Mouse (Mus musculus) ES-Bruce4 (cell line): ENCODE results near the gene Lkaaear1. TPM values are rescaled to one million over a fixed set of nuclear protein-coding genes. Genes with fewer than 3 reads are reported as not detected.

Source experiments
- H3K27ac ChIP-seq: 2 replicates; pipeline ENCODE4 v1.5.1; 2012; ENCODE audit warnings: low read length, inconsistent platforms; ENCODE audit not compliant: insufficient read depth
- H3K27me3 ChIP-seq: 2 replicates; pipeline ENCODE4 v1.6.1; 2012; ENCODE audit warnings: mild to moderate bottlenecking, low read length, inconsistent platforms; ENCODE audit not compliant: control insufficient read depth, poor library complexity, insufficient read depth, severe bottlenecking
- H3K36me3 ChIP-seq: 2 replicates; pipeline ENCODE4 v1.6.1; 2012; ENCODE audit warnings: inconsistent platforms, mild to moderate bottlenecking, low read length, moderate library complexity; ENCODE audit not compliant: control insufficient read depth, poor library complexity, insufficient read depth, severe bottlenecking
- H3K4me1 ChIP-seq: one replicate; pipeline ENCODE4 v1.8.1; 2011; ENCODE audit warnings: low read length; ENCODE audit not compliant: control insufficient read depth, insufficient read depth
- H3K4me3 ChIP-seq: 2 replicates; pipeline ENCODE4 v1.5.1; 2011; ENCODE audit warnings: low read depth, mild to moderate bottlenecking, low read length
- H3K9ac ChIP-seq: 2 replicates; pipeline ENCODE4 v1.6.1; 2012; ENCODE audit warnings: low read depth, mild to moderate bottlenecking, inconsistent platforms; ENCODE audit not compliant: poor library complexity, severe bottlenecking
- H3K9me3 ChIP-seq: replicated peaks from 2 replicates; pipeline ENCODE4 v1.6.1; 2012; ENCODE audit warnings: mild to moderate bottlenecking, low read length, inconsistent platforms; ENCODE audit not compliant: control insufficient read depth, poor library complexity, insufficient read depth, severe bottlenecking
- CTCF ChIP-seq: IDR thresholded peaks from one replicate; pipeline ENCODE4 v1.8.1; 2011; ENCODE audit warnings: low read depth, low read length
- EP300 ChIP-seq: IDR thresholded peaks from 2 replicates; pipeline ENCODE4 v1.6.1; 2011; ENCODE audit warnings: low read depth, low read length; ENCODE audit not compliant: insufficient read depth
- POLR2A ChIP-seq: IDR thresholded peaks from one replicate; pipeline ENCODE4 v1.8.1; 2011; ENCODE audit warnings: low read length; ENCODE audit not compliant: insufficient read depth
- polyA plus RNA-seq: library from polyadenylated mRNA; stranded (reverse); fragments of >200 nt; gene quantifications from 2 replicates; pipeline ENCODE4 v1.2.4, GENCODE M21; 2011; ENCODE audit warnings: low read depth; ENCODE audit not compliant: missing spikeins, insufficient read depth, insufficient read length

Gene Lkaaear1
- polyA plus RNA-seq, 1 experiment, result not detected

DNA sequence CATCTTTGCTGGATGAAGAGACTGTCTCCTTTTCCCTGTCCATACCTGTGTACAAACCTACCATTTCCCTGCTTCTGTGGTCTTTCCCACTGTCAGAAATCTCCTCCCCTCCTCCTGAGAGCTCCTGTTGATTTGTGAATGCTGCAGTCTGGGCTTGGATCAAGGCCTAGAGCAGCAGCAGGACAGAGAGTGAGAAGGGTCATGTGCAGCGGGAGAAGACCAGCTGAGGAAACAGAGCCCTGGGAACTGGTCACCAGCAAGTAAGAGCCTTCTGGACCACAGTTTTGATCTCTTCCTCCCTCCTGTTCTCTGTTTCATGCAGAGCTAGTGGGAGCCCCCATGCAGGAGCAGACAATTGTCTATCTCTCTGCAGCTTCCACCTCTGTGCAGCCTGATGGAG is 2.5 kb downstream of the Lkaaear1 start:
- H3K27me3 ChIP-seq, result no peaks in the 10 kb centered on the region
- no peaks in the 10 kb centered on the region for H3K4me1 ChIP-seq
- no peak overlapping the region for H3K9ac ChIP-seq
- no peak for TF ChIP-seq POLR2A
- TF ChIP-seq CTCF, result no peak
- TF ChIP-seq EP300, result no peak
- H3K4me3 ChIP-seq, result no peak overlapping the region
- no peak overlapping the region for H3K27ac ChIP-seq
- H3K36me3 ChIP-seq, result no peaks in the 10 kb centered on the region
- H3K9me3 ChIP-seq, result no peaks in the 10 kb centered on the region

- TF ChIP-seq POLR2A (no peak), CTCF (no peak), EP300 (no peak)
- Histone ChIP-seq H3K27me3 (no peaks in the 10 kb centered on the region), H3K4me1 (no peaks in the 10 kb centered on the region), H3K9ac (peak overlapping the region; percentile 91; the same call in 1 of the 2 replicates), H3K4me3 (no peak overlapping the region), H3K36me3 (no peaks in the 10 kb centered on the region), H3K9me3 (no peaks in the 10 kb centered on the region), H3K27ac (no peak overlapping the region)
Observed at GRCm38 (mm10) chr2:181694581-181694980, 3.7 kb downstream of the Lkaaear1 start.

DNA sequence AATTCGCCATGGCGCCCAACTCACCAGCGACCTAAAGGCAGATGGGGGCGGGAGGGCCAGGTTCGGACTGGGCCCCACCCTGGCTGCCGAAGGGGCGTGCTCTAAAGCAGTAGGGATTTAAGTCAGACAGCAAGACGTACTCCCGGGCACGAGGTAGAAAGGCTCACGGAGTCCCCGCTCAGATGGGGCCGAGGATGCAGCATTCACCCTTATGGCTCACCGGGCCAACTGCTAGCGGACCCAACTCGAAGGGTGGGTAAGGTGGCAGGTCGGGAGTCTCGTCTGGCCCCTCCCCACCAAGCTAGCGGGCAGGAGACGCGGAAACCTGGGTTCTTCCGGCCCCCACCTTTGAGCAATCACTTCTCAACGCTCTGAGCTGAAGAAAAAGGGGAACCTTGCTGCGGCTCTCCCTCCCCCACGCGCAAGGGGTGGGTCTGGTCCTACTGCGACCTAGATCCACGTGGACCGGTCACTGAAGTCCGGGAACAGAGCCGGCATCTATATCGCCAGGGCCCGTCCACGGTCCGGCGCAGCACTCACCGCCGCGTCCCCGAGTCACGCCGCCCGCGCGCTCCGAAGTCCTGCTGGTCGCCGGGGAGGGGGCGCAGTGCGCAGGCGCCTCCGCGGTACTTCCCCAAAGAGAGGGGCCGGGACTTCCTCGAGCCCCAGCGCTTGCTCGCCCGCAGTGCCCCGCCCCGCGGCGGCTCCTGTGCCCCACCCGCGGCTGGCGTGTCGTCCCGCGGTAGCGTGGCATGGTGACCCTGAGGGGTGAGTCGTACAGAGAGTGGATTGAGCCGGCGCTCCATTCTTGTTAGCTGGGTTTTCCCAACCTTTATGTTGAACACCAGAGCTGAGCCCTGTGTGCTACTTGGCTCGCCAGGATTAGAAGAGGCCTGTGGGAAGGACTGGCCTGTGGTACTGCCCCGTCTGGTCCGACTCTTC is 4.6 kb downstream of the Lkaaear1 start, which contains the start of gene Rgs19:
Gene Rgs19, minus strand, starts transcription at position 639 of the 942 bp plus-strand sequence.
- Histone ChIP-seq H3K27ac (no peak within 1 kb of the TSS), H3K9ac (peak within 1 kb of the TSS; percentile 91), H3K4me3 (peak within 1 kb of the TSS; percentile 83), H3K27me3 (no peaks in the 10 kb centered on the region), H3K36me3 (0 out of 2 replicates have a peak, but pooled peaks cover 4% of the 10 kb centered on the region), H3K9me3 (no peaks in the 10 kb centered on the region), H3K4me1 (no peaks in the 10 kb centered on the region)
- TF ChIP-seq CTCF, result no peak
- peak; percentile 10 for TF ChIP-seq POLR2A

- TF ChIP-seq EP300 (no peak), CTCF (no peak), POLR2A (no peak)
- Histone ChIP-seq H3K27me3 (no peaks in the 10 kb centered on the region), H3K27ac (no peak overlapping the region), H3K4me3 (no peak overlapping the region), H3K36me3 (0 out of 2 replicates have a peak, but pooled peaks cover 4% of the 10 kb centered on the region), H3K9ac (no peak overlapping the region), H3K4me1 (no peaks in the 10 kb centered on the region), H3K9me3 (no peaks in the 10 kb centered on the region)
Observed at GRCm38 (mm10) chr2:181692304-181692703, 5.9 kb downstream of the Lkaaear1 start.

- Histone ChIP-seq H3K4me1 (no peaks in the 10 kb centered on the region), H3K9me3 (no peaks in the 10 kb centered on the region), H3K27ac (no peak overlapping the region), H3K9ac (no peak overlapping the region), H3K27me3 (no peaks in the 10 kb centered on the region), H3K4me3 (no peak overlapping the region), H3K36me3 (0 out of 2 replicates have a peak, but pooled peaks cover 4% of the 10 kb centered on the region)
- TF ChIP-seq POLR2A (no peak), EP300 (no peak), CTCF (no peak)
Observed at GRCm38 (mm10) chr2:181691571-181691970, 6.7 kb downstream of the Lkaaear1 start.

DNA sequence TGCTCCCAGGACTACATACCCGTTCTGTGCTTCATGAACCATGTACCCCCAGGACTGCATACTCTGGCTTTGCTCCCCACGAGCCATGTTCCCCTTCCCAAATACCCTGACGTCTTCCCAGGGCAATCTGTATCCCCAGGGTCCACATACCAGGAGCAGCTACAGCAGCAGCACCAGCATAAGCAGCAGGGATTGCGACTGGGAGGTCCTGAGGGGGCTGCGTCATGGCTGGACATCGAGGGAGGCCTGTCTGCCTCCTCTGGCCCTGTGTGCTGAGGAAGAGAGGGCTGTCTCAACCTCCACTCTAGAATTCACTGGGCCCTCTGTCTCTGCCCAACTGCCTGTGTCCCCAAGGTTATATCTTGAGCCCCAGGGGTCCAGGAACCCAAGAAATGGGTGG is 7.2 kb downstream of the Lkaaear1 start:
- no peak for TF ChIP-seq CTCF
- no peak for TF ChIP-seq EP300
- no peak for TF ChIP-seq POLR2A
- no peak overlapping the region for H3K4me3 ChIP-seq
- H3K27ac ChIP-seq, result no peak overlapping the region
- H3K36me3 ChIP-seq, result 0 out of 2 replicates have a peak, but pooled peaks cover 4% of the 10 kb centered on the region
- H3K4me1 ChIP-seq, result no peaks in the 10 kb centered on the region
- H3K9ac ChIP-seq, result no peak overlapping the region
- H3K9me3 ChIP-seq, result no peaks in the 10 kb centered on the region
- no peaks in the 10 kb centered on the region for H3K27me3 ChIP-seq
